Mouse (Mus musculus): Measurements from ENCODE around the gene Nipsnap1. TPM values are rescaled to one million over a fixed set of nuclear protein-coding genes. Genes with fewer than 3 reads are reported as not detected.

The Nipsnap1 gene
- total and polyA plus RNA-seq, 3 experiments: 13.7 to 22.9 TPM; not detected in 1

- peak; percentile 40 for DNase-seq (ENCODE audit: low read depth, low spot score)
- no peak overlapping the region for H3K4me3 ChIP-seq (ENCODE audit: control insufficient read depth in 1 of 2, insufficient read depth in 1 of 2, low read depth in 2 of 2, low read length in 2 of 2)
- 0 out of 4 replicates have a peak, but pooled peaks cover 0 to 2% of the 10 kb centered on the region in 2 experiments for H3K36me3 ChIP-seq (ENCODE audit: control insufficient read depth in 1 of 2, insufficient read depth in 2 of 2, low read length in 2 of 2)
- no peaks in the 10 kb centered on the region for H3K9me3 ChIP-seq (replicated peaks; ENCODE audit: insufficient read depth, low read length)
- no peaks in the 10 kb centered on the region for H3K4me1 ChIP-seq (ENCODE audit: control insufficient read depth in 1 of 2, insufficient read depth in 2 of 2, low read length in 2 of 2)
- TF ChIP-seq GATA1 (IDR thresholded peaks at IDR 0.05; ENCODE audit: low read depth, low read length) (peak; percentile 46), TBP (IDR thresholded peaks at IDR 0.05; ENCODE audit: low read depth, low read length) (peak; percentile 98), BHLHE40 (IDR thresholded peaks at IDR 0.05; ENCODE audit: borderline replicate concordance, low read depth, low read length) (no peak), CHD1 (IDR thresholded peaks at IDR 0.05; ENCODE audit: low read depth, low read length) (no peak), MAZ (IDR thresholded peaks at IDR 0.05; ENCODE audit: low read depth, low read length) (no peak), POLR2AphosphoS2 (IDR thresholded peaks at IDR 0.05; ENCODE audit: low read length) (no peak), USF2 (IDR thresholded peaks at IDR 0.05; ENCODE audit: borderline replicate concordance in 1 of 2, insufficient read depth in 1 of 2, low read depth in 1 of 2, low read length in 2 of 2) (no peak), USF1 (IDR thresholded peaks at IDR 0.05; ENCODE audit: low read depth, low read length) (no peak), RCOR1 (IDR thresholded peaks at IDR 0.05; ENCODE audit: low read depth, low read length) (peak; percentile 58), EP300 (IDR thresholded peaks at IDR 0.05; ENCODE audit: low read depth in 1 of 2, low read length in 2 of 2) (0 out of 4 replicates have a peak, but pooled peaks of 1 of the 2 experiments have one; percentile 35), NELFE (IDR thresholded peaks at IDR 0.05; ENCODE audit: low read depth, low read length) (no peak)
- H3K79me2 ChIP-seq (ENCODE audit: control insufficient read depth, insufficient read depth, low read length, poor library complexity): no peaks in the 10 kb centered on the region
- no peaks in the 10 kb centered on the region for H3K27me3 ChIP-seq (ENCODE audit: control insufficient read depth in 1 of 2, insufficient read depth in 2 of 2, low read length in 2 of 2)
- H3K9ac ChIP-seq (ENCODE audit: control insufficient read depth, low read depth, low read length, poor library complexity, severe bottlenecking): no peak overlapping the region
- H3K27ac ChIP-seq (ENCODE audit: control insufficient read depth, low read depth, low read length): no peak overlapping the region
Observed at GRCm38 (mm10) chr11:4936243-4936642, 62.5 kb downstream of the Nipsnap1 start.

Other genes with a start within 250 kb of the Nipsnap1 start
- gene Ascc2, start 236.2 kb upstream of the Nipsnap1 start, total RNA-seq (2012; rRNA removed): 27.5 and 29.4 TPM in 2 replicates
- gene Ascc2, start 236.2 kb upstream of the Nipsnap1 start, polyA plus RNA-seq (2012; ENCODE audit: insufficient read depth in 1 of 2, insufficient read length in 2 of 2, low read depth in 1 of 2, low replicate concordance in 2 of 2, missing spikeins in 1 of 2): 10 to 100 TPM; 43.5 to 98.2 TPM
- 1,416 and 1,438 TPM in 2 replicates for gene Uqcr10, start 169.6 kb upstream of the Nipsnap1 start, total RNA-seq (2012; rRNA removed)
- 100 to 1,000 TPM in 1 of 2 experiments, not detected in 1; 598 TPM for gene Uqcr10, start 169.6 kb upstream of the Nipsnap1 start, polyA plus RNA-seq (2012; ENCODE audit: insufficient read depth in 1 of 2, insufficient read length in 2 of 2, low read depth in 1 of 2, low replicate concordance in 2 of 2, missing spikeins in 1 of 2)
- gene Zmat5, start 169.3 kb upstream of the Nipsnap1 start, total RNA-seq (2012; rRNA removed): 39.3 and 40.1 TPM in 2 replicates
- gene Zmat5, start 169.3 kb upstream of the Nipsnap1 start, polyA plus RNA-seq (2012; ENCODE audit: insufficient read depth in 1 of 2, insufficient read length in 2 of 2, low read depth in 1 of 2, low replicate concordance in 2 of 2, missing spikeins in 1 of 2): 10 to 100 TPM in 1 of 2 experiments, not detected in 1; 36.9 TPM
- gene Cabp7, start 127.2 kb upstream of the Nipsnap1 start, total RNA-seq (2012; rRNA removed): 0.23 TPM in 2 replicates
- gene Cabp7, start 127.2 kb upstream of the Nipsnap1 start, polyA plus RNA-seq (2012; ENCODE audit: insufficient read depth in 1 of 2, insufficient read length in 2 of 2, low read depth in 1 of 2, low replicate concordance in 2 of 2, missing spikeins in 1 of 2): not detected
- 70.3 and 73.6 TPM in 2 replicates for gene Nf2, start 24.4 kb upstream of the Nipsnap1 start, total RNA-seq (2012; rRNA removed)
- gene Nf2, start 24.4 kb upstream of the Nipsnap1 start, polyA plus RNA-seq (2012; ENCODE audit: insufficient read depth in 1 of 2, insufficient read length in 2 of 2, low read depth in 1 of 2, low replicate concordance in 2 of 2, missing spikeins in 1 of 2): 100 to 1,000 TPM in 1 of 2 experiments, 10 to 100 TPM in 1; 95.6 to 246 TPM
- gene Thoc5, start 21.4 kb downstream of the Nipsnap1 start, total RNA-seq (2012; rRNA removed): 75.3 and 80.4 TPM in 2 replicates
- gene Thoc5, start 21.4 kb downstream of the Nipsnap1 start, polyA plus RNA-seq (2012; ENCODE audit: insufficient read depth in 1 of 2, insufficient read length in 2 of 2, low read depth in 1 of 2, low replicate concordance in 2 of 2, missing spikeins in 1 of 2): 10 to 100 TPM; 69.1 to 72.0 TPM
- gene Nefh, start 74.1 kb downstream of the Nipsnap1 start, total RNA-seq (2012; rRNA removed): not detected in 2 replicates
- under 1 TPM in 1 of 2 experiments, not detected in 1; 0.03 TPM for gene Nefh, start 74.1 kb downstream of the Nipsnap1 start, polyA plus RNA-seq (2012; ENCODE audit: insufficient read depth in 1 of 2, insufficient read length in 2 of 2, low read depth in 1 of 2, low replicate concordance in 2 of 2, missing spikeins in 1 of 2)
- gene Ap1b1, start 112.9 kb downstream of the Nipsnap1 start, total RNA-seq (2012; rRNA removed): 55.1 and 60.1 TPM in 2 replicates
- 10 to 100 TPM in 1 of 2 experiments, not detected in 1; 79.3 TPM for gene Ap1b1, start 112.9 kb downstream of the Nipsnap1 start, polyA plus RNA-seq (2012; ENCODE audit: insufficient read depth in 1 of 2, insufficient read length in 2 of 2, low read depth in 1 of 2, low replicate concordance in 2 of 2, missing spikeins in 1 of 2)
- 0.23 TPM in 1 of 2 replicates, not detected in the other for gene Rasl10a, start 184.2 kb downstream of the Nipsnap1 start, total RNA-seq (2012; rRNA removed)
- gene Rasl10a, start 184.2 kb downstream of the Nipsnap1 start, polyA plus RNA-seq (2012; ENCODE audit: insufficient read depth in 1 of 2, insufficient read length in 2 of 2, low read depth in 1 of 2, low replicate concordance in 2 of 2, missing spikeins in 1 of 2): 1 to 10 TPM in 1 of 2 experiments, not detected in 1; 1.3 TPM
- 41.1 and 43.9 TPM in 2 replicates for gene Gas2l1, start 191.4 kb downstream of the Nipsnap1 start, total RNA-seq (2012; rRNA removed)
- gene Gas2l1, start 191.4 kb downstream of the Nipsnap1 start, polyA plus RNA-seq (2012; ENCODE audit: insufficient read depth in 1 of 2, insufficient read length in 2 of 2, low read depth in 1 of 2, low replicate concordance in 2 of 2, missing spikeins in 1 of 2): 10 to 100 TPM in 1 of 2 experiments, not detected in 1; 89.0 TPM
- 35.9 TPM in 2 replicates for gene Rhbdd3, start 225.0 kb downstream of the Nipsnap1 start, total RNA-seq (2012; rRNA removed)
- gene Rhbdd3, start 225.0 kb downstream of the Nipsnap1 start, polyA plus RNA-seq (2012; ENCODE audit: insufficient read depth in 1 of 2, insufficient read length in 2 of 2, low read depth in 1 of 2, low replicate concordance in 2 of 2, missing spikeins in 1 of 2): 10 to 100 TPM in 1 of 2 experiments, not detected in 1; 55.7 TPM
- gene Ewsr1, start 225.3 kb downstream of the Nipsnap1 start, total RNA-seq (2012; rRNA removed): 435 and 452 TPM in 2 replicates
- gene Ewsr1, start 225.3 kb downstream of the Nipsnap1 start, polyA plus RNA-seq (2012; ENCODE audit: insufficient read depth in 1 of 2, insufficient read length in 2 of 2, low read depth in 1 of 2, low replicate concordance in 2 of 2, missing spikeins in 1 of 2): 1,000 to 10,000 TPM in 1 of 2 experiments, 100 to 1,000 TPM in 1; 570 to 1,336 TPM